Mouse (Mus musculus) kidney, adult 11 months (tissue): ENCODE measurements around the gene Ifi27.
"Not testable (repeated sequence)": the region's sequence is repeated elsewhere in the genome, so short reads cannot be mapped to it uniquely, and the experiment has no call there.

ENCODE experiments used
- DNase-seq: peaks from one replicate; pipeline ENCODE4 v3.0.0; 2022

Ifi27 gene

DNA sequence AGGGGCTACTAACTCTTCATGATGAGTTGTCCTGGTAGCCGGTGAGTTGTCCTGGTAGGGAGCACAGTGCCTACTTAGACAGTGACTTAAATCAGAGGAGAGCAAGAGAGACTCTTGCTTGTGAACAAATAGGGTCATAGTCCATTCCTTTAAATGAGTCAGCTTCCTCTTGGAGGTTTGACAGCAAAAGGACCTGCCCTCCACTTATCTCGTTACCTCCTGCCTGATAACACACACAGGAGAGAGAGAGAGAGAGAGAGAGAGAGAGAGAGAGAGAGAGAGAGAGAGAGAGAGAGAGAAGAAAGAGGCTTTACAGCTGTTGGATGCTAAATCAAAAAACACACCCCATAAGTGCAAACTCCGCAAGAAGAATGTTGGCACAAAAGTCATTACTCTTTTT lies 23.1 kb downstream of the Ifi27 start, which contains the start of gene Ifi27l2b:
Gene Ifi27l2b (minus strand): TSS at position 84 of the 400 bp plus-strand sequence.
- DNase-seq: no peak

DNA sequence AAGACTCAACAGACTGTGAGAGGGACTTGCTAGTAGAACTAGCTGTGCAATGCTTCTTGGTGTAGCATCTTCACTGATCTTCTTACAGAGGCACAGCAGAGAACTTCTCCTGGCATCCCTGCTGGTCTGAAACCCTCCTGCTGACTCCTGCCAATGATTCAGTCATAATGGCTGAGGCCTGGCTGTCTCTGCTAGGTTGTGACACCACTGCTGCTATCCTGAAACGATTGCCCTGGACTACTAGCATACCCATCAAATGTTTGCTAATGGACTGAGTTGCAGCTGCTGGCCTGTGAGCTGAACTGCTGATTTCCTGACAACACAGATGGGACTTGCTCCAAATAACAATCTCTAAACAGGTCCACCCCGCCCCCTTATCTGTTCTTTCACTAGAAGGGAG lies 40.5 kb downstream of the Ifi27 start:
- DNase-seq: no peak

DNA sequence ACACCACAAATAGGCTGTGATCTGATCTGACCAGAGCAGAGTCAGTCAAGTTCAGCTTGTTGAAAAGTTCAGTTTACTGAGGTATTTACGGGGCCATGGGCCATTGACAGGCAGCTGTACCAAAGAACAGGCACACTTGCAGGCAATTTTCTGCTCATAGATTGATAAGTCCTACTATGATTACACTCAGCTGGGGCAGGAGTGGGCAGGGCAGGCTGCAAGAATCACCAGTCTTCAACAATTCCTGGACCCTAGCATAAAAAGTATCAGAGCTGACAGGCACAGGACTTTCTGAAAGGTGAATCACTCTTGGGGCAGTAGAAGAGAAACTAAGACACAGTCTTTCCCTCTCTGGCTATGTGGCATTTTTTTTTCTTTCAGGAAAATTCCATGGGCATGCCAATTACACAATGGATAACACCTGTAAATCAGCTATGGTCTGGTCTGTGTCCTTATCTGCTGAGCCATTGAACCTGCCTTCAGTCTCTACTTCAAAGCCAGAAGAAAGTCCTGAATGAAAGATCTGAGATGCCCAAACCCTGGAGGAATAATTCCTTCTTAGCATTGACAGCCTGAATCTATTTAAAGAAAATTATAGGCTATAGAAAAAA lies 42.9 kb downstream of the Ifi27 start:
- no peak for DNase-seq

DNA sequence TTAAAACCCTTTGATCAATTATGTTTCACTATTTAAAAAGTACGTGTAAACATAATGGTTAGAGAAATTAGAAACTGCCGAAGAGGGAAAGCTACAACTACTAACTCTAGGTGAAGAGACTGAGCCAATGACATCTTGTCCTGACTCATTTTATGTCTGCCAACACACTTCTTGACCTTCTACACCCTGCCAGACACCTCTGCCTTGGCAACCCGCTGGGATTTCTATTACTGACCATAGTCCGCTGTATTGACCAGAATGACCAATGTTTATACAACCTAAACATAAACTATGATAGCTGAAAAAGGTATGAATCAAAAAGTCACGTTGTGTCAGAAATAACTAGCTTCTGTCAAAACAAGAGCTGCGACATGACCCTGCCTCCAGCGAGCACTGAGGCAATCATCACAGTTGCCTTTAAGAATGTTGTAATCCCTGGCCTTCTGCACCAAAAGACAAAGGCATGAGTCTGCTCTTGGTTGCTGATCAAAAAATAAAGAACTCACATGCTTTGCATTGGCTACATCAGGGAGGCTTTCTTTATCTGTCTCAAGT lies 43.5 kb downstream of the Ifi27 start:
- no peak for DNase-seq

- DNase-seq: no peak
Observed at GRCm38 (mm10) chr12:103481671-103482070, 47.7 kb downstream of the Ifi27 start.

DNA sequence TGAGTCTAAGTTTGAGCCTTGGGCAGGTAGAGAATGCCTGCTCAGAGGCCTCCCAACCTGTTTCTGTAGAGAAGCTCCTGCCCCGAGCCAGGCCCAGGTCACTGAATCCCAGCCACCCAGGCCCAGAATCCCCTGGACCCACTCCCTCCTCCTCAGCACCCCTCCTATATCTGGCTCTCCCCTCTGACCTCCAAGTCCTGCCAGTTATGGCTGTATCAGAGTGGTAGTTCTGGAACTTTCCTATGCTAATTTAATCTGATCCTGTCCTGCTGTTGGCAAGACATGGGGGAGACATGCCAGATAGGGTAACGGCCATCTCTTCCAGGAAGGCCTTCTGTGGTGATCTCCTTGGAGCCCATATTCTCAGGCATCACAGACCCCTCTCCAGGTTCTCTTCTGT lies 48.8 kb downstream of the Ifi27 start:
- no peak for DNase-seq

DNA sequence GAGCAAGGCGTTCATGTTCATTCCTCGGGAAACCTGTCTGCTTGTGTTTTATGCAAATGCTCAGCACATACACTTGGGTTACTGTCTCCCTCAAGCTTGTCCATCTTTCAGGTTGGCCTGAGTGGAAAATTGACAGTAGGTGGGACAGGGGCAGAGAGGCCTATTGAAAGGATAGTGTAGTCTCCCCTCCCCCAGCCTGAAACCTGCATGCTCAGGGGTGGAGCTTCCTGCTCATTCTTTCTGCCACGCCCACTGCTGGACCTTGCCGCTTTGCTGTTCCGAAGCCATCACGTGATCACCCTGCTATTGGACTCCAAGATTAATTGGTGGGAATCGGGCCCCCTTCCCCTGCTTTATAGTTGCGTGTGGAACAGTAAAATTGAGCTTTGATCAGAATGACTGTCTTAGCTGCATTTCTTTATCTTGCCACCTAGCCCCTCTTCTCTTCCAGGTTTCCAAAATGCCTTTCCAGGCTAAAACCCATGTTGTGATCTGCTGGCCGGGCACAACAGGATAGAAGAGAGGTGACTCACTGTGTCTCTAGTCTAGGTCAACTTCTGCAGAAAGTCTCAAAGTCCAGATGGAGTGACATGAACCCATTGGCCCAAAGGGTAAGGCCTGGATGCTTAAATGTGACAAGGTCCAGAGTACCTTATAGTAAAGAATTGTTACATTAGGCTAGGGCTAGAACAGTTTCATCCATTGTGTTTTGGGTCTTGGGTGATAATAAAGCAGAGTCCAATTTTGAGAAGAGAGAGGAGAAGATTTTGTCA lies 50.4 kb downstream of the Ifi27 start:
- DNase-seq: not testable (repeated sequence)

DNA sequence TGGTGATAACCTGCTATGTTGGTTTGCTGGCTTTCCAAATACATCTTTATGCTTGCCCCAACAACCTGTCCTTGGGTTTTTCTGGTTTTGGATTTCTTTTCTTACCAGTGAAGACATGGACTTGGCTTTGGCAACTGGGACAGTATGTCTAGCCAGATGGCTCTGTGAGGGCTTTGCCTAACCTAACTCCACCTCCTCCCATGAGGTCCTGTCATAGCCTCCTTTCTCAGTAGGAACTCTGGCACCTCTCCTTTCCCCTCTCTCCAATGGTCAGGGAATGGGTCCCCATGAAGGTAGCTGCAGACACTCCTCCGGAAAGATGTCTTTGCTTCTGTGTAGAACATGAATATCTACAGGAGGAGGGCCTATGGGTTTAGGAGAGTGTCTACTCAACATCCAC lies 52.7 kb downstream of the Ifi27 start:
- no peak for DNase-seq

DNA sequence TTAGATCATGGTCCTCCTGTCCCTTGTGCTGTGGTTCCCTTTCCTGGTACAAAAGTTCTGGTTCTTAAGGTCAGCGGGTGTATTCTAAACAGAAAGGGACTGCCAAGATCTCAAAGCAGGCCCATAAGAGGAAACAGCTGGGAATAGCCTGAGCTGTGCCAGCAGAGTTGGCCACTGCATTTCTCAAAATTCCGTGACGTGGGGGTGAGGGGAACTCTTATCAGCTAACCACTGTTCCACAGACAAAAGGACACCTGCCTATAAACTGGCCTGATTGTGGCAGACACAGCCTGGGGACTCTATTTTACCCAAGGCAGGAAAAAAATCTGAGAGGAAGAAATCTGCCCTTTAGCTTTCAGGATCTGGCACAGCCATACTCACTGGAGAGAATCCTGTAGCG lies 53.3 kb downstream of the Ifi27 start:
- DNase-seq: no peak

- DNase-seq: no peak
Observed at GRCm38 (mm10) chr12:103487750-103488149, 53.7 kb downstream of the Ifi27 start.
